Mouse (Mus musculus): Measurements from ENCODE around the gene Tulp1. TPM values are rescaled to one million over a fixed set of nuclear protein-coding genes. Genes with fewer than 3 reads are reported as not detected.
"Not testable (repeated sequence)": the region's sequence is repeated elsewhere in the genome, so short reads cannot be mapped to it uniquely, and the experiment has no call there.

Tulp1 gene
- polyA plus RNA-seq, 2 experiments: 5.0 to 6.4 TPM

GRCm38 (mm10) chr17:28406471-28406870 lies 41.4 kb upstream of the Tulp1 start:
- ATAC-seq (ENCODE audit: low FRiP score, low read depth) (no peak), DNase-seq (ENCODE audit: low spot score) (no peak)
- peaks cover 13% of the 10 kb centered on the region for H3K36me3 ChIP-seq (ENCODE audit: control insufficient read depth, insufficient read depth, low read length)
- no peak for TF ChIP-seq POLR2A (IDR thresholded peaks at IDR 0.05; ENCODE audit: borderline replicate concordance, extremely low read depth, insufficient read depth, insufficient read length)
- H3K9me3 ChIP-seq (ENCODE audit: control insufficient read depth, low read length): no peaks in the 10 kb centered on the region
- H3K4me1 ChIP-seq (ENCODE audit: control insufficient read depth, insufficient read depth, low read length): 0 out of 2 replicates have a peak, but pooled peaks cover 1% of the 10 kb centered on the region
- WGBS: 84% methylated on average over 7 of the region's 7 CpGs
- H3K27me3 ChIP-seq (ENCODE audit: control insufficient read depth, insufficient read depth, low read length): no peaks in the 10 kb centered on the region
- no peak overlapping the region for H3K4me2 ChIP-seq (replicated peaks; ENCODE audit: low read depth, low read length, severe bottlenecking)
- H3K4me3 ChIP-seq (replicated peaks; ENCODE audit: low read length): no peak overlapping the region
- no peak overlapping the region for H3K27ac ChIP-seq (replicated peaks; ENCODE audit: low read depth, low read length)
- H3K9ac ChIP-seq (ENCODE audit: low read depth, low read length, severe bottlenecking): no peak overlapping the region

- H3K9me3 ChIP-seq (ENCODE audit: control insufficient read depth, low read length); H3K27ac ChIP-seq (replicated peaks; ENCODE audit: low read depth, low read length); H3K4me1 ChIP-seq (ENCODE audit: control insufficient read depth, insufficient read depth, low read length); H3K4me3 ChIP-seq (replicated peaks; ENCODE audit: low read length); H3K4me2 ChIP-seq (replicated peaks; ENCODE audit: low read depth, low read length, severe bottlenecking); H3K9ac ChIP-seq (ENCODE audit: low read depth, low read length, severe bottlenecking); H3K27me3 ChIP-seq (ENCODE audit: control insufficient read depth, insufficient read depth, low read length); DNase-seq (ENCODE audit: low spot score); ATAC-seq (ENCODE audit: low FRiP score, low read depth): not testable (repeated sequence)
- WGBS: 96% methylated on average over 2 of the region's 2 CpGs
- peaks cover 18% of the 10 kb centered on the region for H3K36me3 ChIP-seq (ENCODE audit: control insufficient read depth, insufficient read depth, low read length)
These were observed 39.7 kb upstream of the Tulp1 start for GRCm38 (mm10) chr17:28404745-28405144.

GRCm38 (mm10) chr17:28404301-28404700 lies 39.3 kb upstream of the Tulp1 start:
- H3K4me1 ChIP-seq (ENCODE audit: control insufficient read depth, insufficient read depth, low read length): no peaks in the 10 kb centered on the region
- ATAC-seq (ENCODE audit: low FRiP score, low read depth): no peak
- no peak for DNase-seq (ENCODE audit: low spot score)
- no peak overlapping the region for H3K27ac ChIP-seq (replicated peaks; ENCODE audit: low read depth, low read length)
- no peaks in the 10 kb centered on the region for H3K9me3 ChIP-seq (ENCODE audit: control insufficient read depth, low read length)
- H3K9ac ChIP-seq (ENCODE audit: low read depth, low read length, severe bottlenecking): no peak overlapping the region
- no peak overlapping the region for H3K4me3 ChIP-seq (replicated peaks; ENCODE audit: low read length)
- H3K36me3 ChIP-seq (ENCODE audit: control insufficient read depth, insufficient read depth, low read length): peaks cover 21% of the 10 kb centered on the region
- H3K27me3 ChIP-seq (ENCODE audit: control insufficient read depth, insufficient read depth, low read length): no peaks in the 10 kb centered on the region
- no peak for TF ChIP-seq POLR2A (IDR thresholded peaks at IDR 0.05; ENCODE audit: borderline replicate concordance, extremely low read depth, insufficient read depth, insufficient read length)
- no peak overlapping the region for H3K4me2 ChIP-seq (replicated peaks; ENCODE audit: low read depth, low read length, severe bottlenecking)
- WGBS: 97% methylated on average over 11 of the region's 11 CpGs

- peak overlapping the region; percentile 59; the same call in 1 of the 2 replicates for H3K27ac ChIP-seq (replicated peaks; ENCODE audit: low read depth, low read length)
- DNase-seq (ENCODE audit: low spot score): no peak
- no peak overlapping the region for H3K4me2 ChIP-seq (replicated peaks; ENCODE audit: low read depth, low read length, severe bottlenecking)
- H3K4me3 ChIP-seq (replicated peaks; ENCODE audit: low read length): no peak overlapping the region
- WGBS: 77% methylated on average over 7 of the region's 7 CpGs
- no peak for TF ChIP-seq POLR2A (IDR thresholded peaks at IDR 0.05; ENCODE audit: borderline replicate concordance, extremely low read depth, insufficient read depth, insufficient read length)
- no peak overlapping the region for H3K9ac ChIP-seq (ENCODE audit: low read depth, low read length, severe bottlenecking)
- no peaks in the 10 kb centered on the region for H3K27me3 ChIP-seq (ENCODE audit: control insufficient read depth, insufficient read depth, low read length)
- no peaks in the 10 kb centered on the region for H3K9me3 ChIP-seq (ENCODE audit: control insufficient read depth, low read length)
- ATAC-seq (ENCODE audit: low FRiP score, low read depth): no peak
- H3K4me1 ChIP-seq (ENCODE audit: control insufficient read depth, insufficient read depth, low read length): peaks cover 13% of the 10 kb centered on the region; the same call in 1 of the 2 replicates
- peaks cover 16% of the 10 kb centered on the region for H3K36me3 ChIP-seq (ENCODE audit: control insufficient read depth, insufficient read depth, low read length)
These were observed 30.0 kb upstream of the Tulp1 start for GRCm38 (mm10) chr17:28394994-28395393.

GRCm38 (mm10) chr17:28394051-28394765 lies 29.2 kb upstream of the Tulp1 start:
- peak overlapping the region; percentile 59; the same call in 1 of the 2 replicates for H3K27ac ChIP-seq (replicated peaks; ENCODE audit: low read depth, low read length)
- 0 out of 2 replicates have a peak overlapping the region, but pooled peaks have one; percentile 4 for H3K9ac ChIP-seq (ENCODE audit: low read depth, low read length, severe bottlenecking)
- H3K27me3 ChIP-seq (ENCODE audit: control insufficient read depth, insufficient read depth, low read length): no peaks in the 10 kb centered on the region
- H3K4me1 ChIP-seq (ENCODE audit: control insufficient read depth, insufficient read depth, low read length): peaks cover 13% of the 10 kb centered on the region; the same call in 1 of the 2 replicates
- H3K36me3 ChIP-seq (ENCODE audit: control insufficient read depth, insufficient read depth, low read length): peaks cover 9% of the 10 kb centered on the region
- H3K4me2 ChIP-seq (replicated peaks; ENCODE audit: low read depth, low read length, severe bottlenecking): no peak overlapping the region
- H3K4me3 ChIP-seq (replicated peaks; ENCODE audit: low read length): no peak overlapping the region
- DNase-seq (ENCODE audit: low spot score): no peak
- no peak for TF ChIP-seq POLR2A (IDR thresholded peaks at IDR 0.05; ENCODE audit: borderline replicate concordance, extremely low read depth, insufficient read depth, insufficient read length)
- H3K9me3 ChIP-seq (ENCODE audit: control insufficient read depth, low read length): no peaks in the 10 kb centered on the region
- WGBS: 51% methylated on average over 15 of the region's 15 CpGs
- no peak for ATAC-seq (ENCODE audit: low FRiP score, low read depth)

Measured in limb, embryonic 14.5 days (tissue).